ENCODE assay signal across 7 mouse cellular contexts in genomic region chr1:58393284-58394195, GRCm38 (mm10). TPM values are rescaled to one million over a fixed set of nuclear protein-coding genes. Genes with fewer than 3 reads are reported as not detected.
DNase-seq lines count a peak whose midpoint lies in the region; ATAC-seq and TF ChIP-seq lines count a peak whose summit lies in the region.

No protein-coding gene starts in this region.

- peak; percentile 40 for ATAC-seq in common myeloid progenitor, adult 5-6 weeks (replicated peaks; ENCODE audit: low read depth, poor library complexity, severe bottlenecking)
- peak; percentile 64 for ATAC-seq in hindbrain, postnatal 0 days

- H3K4me3 ChIP-seq in hindbrain, postnatal 0 days (ENCODE audit: low read length), result peak overlapping the region; percentile 57
- peak overlapping the region; percentile 96 for H3K4me3 ChIP-seq in limb, embryonic 10.5 days
- H3K4me3 ChIP-seq in midbrain, embryonic 10.5 days, result peak overlapping the region; percentile 95

- peaks cover 9% of the 10 kb centered on the region; the same call in 1 of the 2 replicates for H3K4me1 ChIP-seq in hindbrain, postnatal 0 days (ENCODE audit: insufficient read depth, low read length)
- peaks cover 12% of the 10 kb centered on the region for H3K4me1 ChIP-seq in limb, embryonic 10.5 days
- H3K4me1 ChIP-seq in midbrain, embryonic 10.5 days, result peaks cover 19% of the 10 kb centered on the region

- WGBS in hindbrain, postnatal 0 days, result 1% methylated on average over 33 of the region's 90 CpGs
- 1% methylated on average over 90 of the region's 90 CpGs for WGBS in limb, embryonic 10.5 days
- 1% methylated on average over 82 of the region's 90 CpGs for WGBS in midbrain, embryonic 10.5 days

- H3K27ac ChIP-seq in hindbrain, postnatal 0 days, result peak overlapping the region; percentile 100
- H3K27ac ChIP-seq in limb, embryonic 10.5 days, result peak overlapping the region; percentile 100
- H3K27ac ChIP-seq in midbrain, embryonic 10.5 days (replicated peaks), result peak overlapping the region; percentile 99

- H3K4me2 ChIP-seq in hindbrain, postnatal 0 days (ENCODE audit: low read depth, low read length), result peak overlapping the region; percentile 66

- DNase-seq in adrenal gland, adult 18-20 months (ENCODE audit: low spot score in 2 of 2), result peak; percentile 42 to 49
- peak; percentile 58 for DNase-seq in gastrocnemius, postnatal 10 days
- DNase-seq in hindbrain, postnatal 0 days (ENCODE audit: low spot score), result peak; percentile 48
- DNase-seq in limb, embryonic 10.5 days (ENCODE audit: low spot score), result peak; percentile 61
- DNase-seq in midbrain, embryonic 10.5 days (ENCODE audit: low spot score), result peak; percentile 59
- DNase-seq in right cerebral cortex, postnatal 4 days, result peak; percentile 32

- no peaks in the 10 kb centered on the region for H3K27me3 ChIP-seq in hindbrain, postnatal 0 days (ENCODE audit: insufficient read depth, low read length)
- H3K27me3 ChIP-seq in limb, embryonic 10.5 days (ENCODE audit: low read depth, poor library complexity, severe bottlenecking), result no peaks in the 10 kb centered on the region
- no peaks in the 10 kb centered on the region for H3K27me3 ChIP-seq in midbrain, embryonic 10.5 days (ENCODE audit: low read depth, poor library complexity, severe bottlenecking)

- peaks cover 26% of the 10 kb centered on the region; the same call in 1 of the 2 replicates for H3K36me3 ChIP-seq in hindbrain, postnatal 0 days (ENCODE audit: insufficient read depth, low read length)
- H3K36me3 ChIP-seq in limb, embryonic 10.5 days, result peaks cover 42% of the 10 kb centered on the region
- peaks cover 47% of the 10 kb centered on the region for H3K36me3 ChIP-seq in midbrain, embryonic 10.5 days

- H3K9me3 ChIP-seq in hindbrain, postnatal 0 days (ENCODE audit: low read length), result no peaks in the 10 kb centered on the region
- no peaks in the 10 kb centered on the region for H3K9me3 ChIP-seq in limb, embryonic 10.5 days (replicated peaks)
- no peaks in the 10 kb centered on the region for H3K9me3 ChIP-seq in midbrain, embryonic 10.5 days (replicated peaks)

- H3K9ac ChIP-seq in hindbrain, postnatal 0 days (replicated peaks; ENCODE audit: low read length), result peak overlapping the region; percentile 80

- TF ChIP-seq CTCF in hindbrain, postnatal 0 days (IDR thresholded peaks at IDR 0.05; ENCODE audit: low read depth), result peak; percentile 39; the same call in 1 of the 2 replicates

RNA-seq across cellular contexts. Expression of gene Bzw1, which starts 0.8 kb away (rescaled TPM):
- total RNA-seq in adrenal gland, adult 18-20 months (2021), result 100 to 1,000 TPM; 155 to 172 TPM
- 194 and 196 TPM in 2 replicates for total RNA-seq in common myeloid progenitor, adult 5-6 weeks (2017)
- total RNA-seq in gastrocnemius, postnatal 10 days (2021), result 100 to 1,000 TPM in 1 of 2 experiments, 10 to 100 TPM in 1; 91.1 to 104 TPM
- total RNA-seq in hindbrain, postnatal 0 days (2014; rRNA removed), result 160 and 162 TPM in 2 replicates
- polyA plus RNA-seq in hindbrain, postnatal 0 days (2015; fragmentation: Nextera tagmentation; extraction: Ambion mirVana), result 343 and 352 TPM in 2 replicates
- 419 and 449 TPM in 2 replicates for polyA plus RNA-seq in limb, embryonic 10.5 days (2016; fragmentation: Nextera tagmentation; extraction: Ambion mirVana)
- 454 and 464 TPM in 2 replicates for polyA plus RNA-seq in midbrain, embryonic 10.5 days (2016; fragmentation: Nextera tagmentation; extraction: Ambion mirVana)

RNA-seq across cellular contexts. Expression of gene Clk1, which starts 30.3 kb away (rescaled TPM):
- 100 to 1,000 TPM; 134 to 201 TPM for total RNA-seq in adrenal gland, adult 18-20 months (2021)
- 507 and 538 TPM in 2 replicates for total RNA-seq in common myeloid progenitor, adult 5-6 weeks (2017)
- total RNA-seq in gastrocnemius, postnatal 10 days (2021), result 10 to 100 TPM; 46.2 to 80.4 TPM
- 60.2 and 60.7 TPM in 2 replicates for total RNA-seq in hindbrain, postnatal 0 days (2014; rRNA removed)
- polyA plus RNA-seq in hindbrain, postnatal 0 days (2015; fragmentation: Nextera tagmentation; extraction: Ambion mirVana), result 109 and 130 TPM in 2 replicates
- 111 and 153 TPM in 2 replicates for polyA plus RNA-seq in limb, embryonic 10.5 days (2016; fragmentation: Nextera tagmentation; extraction: Ambion mirVana)
- 123 and 145 TPM in 2 replicates for polyA plus RNA-seq in midbrain, embryonic 10.5 days (2016; fragmentation: Nextera tagmentation; extraction: Ambion mirVana)

RNA-seq across cellular contexts. Expression of gene Nif3l1, which starts 51.4 kb away (rescaled TPM):
- 10 to 100 TPM; 15.6 to 17.7 TPM for total RNA-seq in adrenal gland, adult 18-20 months (2021)
- total RNA-seq in common myeloid progenitor, adult 5-6 weeks (2017), result 55.0 and 64.6 TPM in 2 replicates
- 10 to 100 TPM; 10.5 to 11.4 TPM for total RNA-seq in gastrocnemius, postnatal 10 days (2021)
- 26.1 and 28.6 TPM in 2 replicates for total RNA-seq in hindbrain, postnatal 0 days (2014; rRNA removed)
- polyA plus RNA-seq in hindbrain, postnatal 0 days (2015; fragmentation: Nextera tagmentation; extraction: Ambion mirVana), result 35.4 and 37.5 TPM in 2 replicates
- polyA plus RNA-seq in limb, embryonic 10.5 days (2016; fragmentation: Nextera tagmentation; extraction: Ambion mirVana), result 77.7 and 86.3 TPM in 2 replicates
- polyA plus RNA-seq in midbrain, embryonic 10.5 days (2016; fragmentation: Nextera tagmentation; extraction: Ambion mirVana), result 70.8 and 76.7 TPM in 2 replicates

RNA-seq across cellular contexts. Expression of gene Ppil3, which starts 51.7 kb away (rescaled TPM):
- 10 to 100 TPM; 27.9 to 29.4 TPM for total RNA-seq in adrenal gland, adult 18-20 months (2021)
- 71.3 and 86.1 TPM in 2 replicates for total RNA-seq in common myeloid progenitor, adult 5-6 weeks (2017)
- 10 to 100 TPM; 18.7 to 23.1 TPM for total RNA-seq in gastrocnemius, postnatal 10 days (2021)
- 19.4 and 26.4 TPM in 2 replicates for total RNA-seq in hindbrain, postnatal 0 days (2014; rRNA removed)
- polyA plus RNA-seq in hindbrain, postnatal 0 days (2015; fragmentation: Nextera tagmentation; extraction: Ambion mirVana), result 45.9 and 51.4 TPM in 2 replicates
- polyA plus RNA-seq in limb, embryonic 10.5 days (2016; fragmentation: Nextera tagmentation; extraction: Ambion mirVana), result 61.5 and 64.8 TPM in 2 replicates
- 57.4 and 62.5 TPM in 2 replicates for polyA plus RNA-seq in midbrain, embryonic 10.5 days (2016; fragmentation: Nextera tagmentation; extraction: Ambion mirVana)

Comparison
In these comparisons a context has a peak if more than half of its experiments do, and no peak if none do; other contexts are left out.
1. Peak in every context shown above with its lines: DNase-seq, ATAC-seq, H3K4me3 ChIP-seq and H3K27ac ChIP-seq.